Mouse (Mus musculus): ENCODE results near the gene Tedc1.

GRCm38 (mm10) chr12:113114856-113115538 lies 41.2 kb upstream of the Tedc1 start:
- TF ChIP-seq POLR2A (IDR thresholded peaks at IDR 0.05; ENCODE audit: low read depth, low read length) (no peak), CTCF (conservative IDR thresholded peaks at IDR 0.05; ENCODE audit: insufficient read depth, insufficient read length, low read depth, low read length) (no peak)
